In the genomic region with DNA sequence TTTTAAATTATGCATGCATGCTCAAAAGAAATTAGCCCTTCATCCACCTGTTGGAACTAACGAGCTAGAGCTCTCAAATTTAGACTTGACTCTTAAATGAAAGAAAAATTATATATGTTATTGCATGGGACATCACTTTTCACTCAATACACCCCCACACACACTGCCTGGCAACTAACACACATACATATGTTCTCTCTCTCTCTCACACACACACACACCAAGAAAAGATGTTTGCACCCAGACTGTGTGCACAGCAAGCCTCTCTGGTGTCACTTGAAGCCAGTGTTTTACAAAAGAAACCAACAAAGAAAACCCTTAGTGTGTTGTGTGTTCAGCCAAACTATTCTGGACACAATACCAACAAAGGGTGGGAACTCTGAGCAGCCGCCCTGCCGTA, we compare ENCODE assay signal across 10 mouse cellular contexts.
A peak's percentile ranks its signal among the peaks of the same experiment; 100 is the strongest.
DNase-seq lines count a peak whose midpoint lies in the region; ATAC-seq and TF ChIP-seq lines count a peak whose summit lies in the region.
"Had no signal": no experiment of that assay in that cellular context is flagged by ENCODE, and none has a peak within 500 bp of the region (broad histone marks: within the 10 kb centered on the region; RNA-seq: fewer than 3 reads in every experiment).

No protein-coding gene starts in this region.

- no peak overlapping the region for H3K9ac ChIP-seq in stomach, embryonic 16.5 days (ENCODE audit: low read length)
- H3K9ac ChIP-seq in stomach, postnatal 0 days (ENCODE audit: low read length), result no peak overlapping the region
- H3K9ac ChIP-seq in forebrain, embryonic 14.5 days (ENCODE audit: low read length), result no peak overlapping the region
- no peak overlapping the region for H3K9ac ChIP-seq in midbrain, embryonic 12.5 days (replicated peaks)
- H3K9ac ChIP-seq: heart, embryonic 13.5 days; hindbrain, embryonic 15.5 days; limb, embryonic 12.5 days had no signal

- no peak overlapping the region for H3K4me3 ChIP-seq in stomach, embryonic 16.5 days (replicated peaks; ENCODE audit: low read length)
- no peak overlapping the region for H3K4me3 ChIP-seq in stomach, postnatal 0 days (ENCODE audit: low read depth, low read length)
- no peak overlapping the region for H3K4me3 ChIP-seq in forebrain, embryonic 14.5 days (ENCODE audit: low read depth, low read length)
- no peak overlapping the region for H3K4me3 ChIP-seq in midbrain, embryonic 12.5 days
- no peak overlapping the region for H3K4me3 ChIP-seq in left cerebral cortex, adult 2 months
- H3K4me3 ChIP-seq: heart, embryonic 13.5 days; hindbrain, embryonic 15.5 days; limb, embryonic 12.5 days had no signal

- ATAC-seq in stomach, embryonic 16.5 days (ENCODE audit: insufficient read depth, low FRiP score), result no peak
- no peak for ATAC-seq in stomach, postnatal 0 days (ENCODE audit: low FRiP score, low TSS enrichment)
- ATAC-seq in forebrain, embryonic 14.5 days, result peak; percentile 24; the same call in 1 of the 2 replicates
- ATAC-seq in midbrain, embryonic 12.5 days (ENCODE audit: low FRiP score, low read depth), result peak; percentile 48; the same call in 1 of the 2 replicates

- no peak for TF ChIP-seq CTCF in stomach, postnatal 0 days (IDR thresholded peaks at IDR 0.05; ENCODE audit: low read depth)
- no peak for TF ChIP-seq CTCF in left cerebral cortex, adult 2 months (IDR thresholded peaks at IDR 0.05)

- H3K4me1 ChIP-seq in stomach, embryonic 16.5 days (ENCODE audit: control insufficient read depth, insufficient read depth, low read length), result peaks cover 6% of the 10 kb centered on the region; the same call in 1 of the 2 replicates
- no peaks in the 10 kb centered on the region; the same call in 1 of the 2 replicates for H3K4me1 ChIP-seq in stomach, postnatal 0 days (replicated peaks; ENCODE audit: control insufficient read depth, insufficient read depth)
- 0 out of 2 replicates have a peak, but pooled peaks cover 7% of the 10 kb centered on the region for H3K4me1 ChIP-seq in forebrain, embryonic 14.5 days (ENCODE audit: control insufficient read depth, insufficient read depth, low read length)
- peaks cover 13% of the 10 kb centered on the region for H3K4me1 ChIP-seq in midbrain, embryonic 12.5 days

- H3K9me3 ChIP-seq in stomach, embryonic 16.5 days (replicated peaks; ENCODE audit: control insufficient read depth, low read length), result no peaks in the 10 kb centered on the region
- no peaks in the 10 kb centered on the region for H3K9me3 ChIP-seq in stomach, postnatal 0 days (ENCODE audit: control insufficient read depth, low read length)
- no peaks in the 10 kb centered on the region for H3K9me3 ChIP-seq in forebrain, embryonic 14.5 days (replicated peaks; ENCODE audit: control insufficient read depth, low read length)
- no peaks in the 10 kb centered on the region for H3K9me3 ChIP-seq in midbrain, embryonic 12.5 days
- H3K9me3 ChIP-seq: hindbrain, embryonic 15.5 days had no signal

- H3K27me3 ChIP-seq in stomach, embryonic 16.5 days (ENCODE audit: control insufficient read depth, insufficient read depth, low read length), result no peaks in the 10 kb centered on the region
- no peaks in the 10 kb centered on the region for H3K27me3 ChIP-seq in stomach, postnatal 0 days (ENCODE audit: control insufficient read depth, insufficient read depth, low read length)
- H3K27me3 ChIP-seq in forebrain, embryonic 14.5 days (replicated peaks; ENCODE audit: control insufficient read depth, insufficient read depth, low read length), result no peaks in the 10 kb centered on the region
- H3K27me3 ChIP-seq in midbrain, embryonic 12.5 days, result no peaks in the 10 kb centered on the region; the same call in 1 of the 2 replicates
- H3K27me3 ChIP-seq: hindbrain, embryonic 15.5 days; limb, embryonic 12.5 days had no signal

- WGBS in stomach, embryonic 16.5 days, result 80% methylated on average over 3 of the region's 3 CpGs
- 80% methylated on average over 3 of the region's 3 CpGs for WGBS in stomach, postnatal 0 days
- WGBS in forebrain, embryonic 14.5 days, result 21% methylated on average over 3 of the region's 3 CpGs
- 55% methylated on average over 3 of the region's 3 CpGs for WGBS in midbrain, embryonic 12.5 days

- intact Hi-C loops in left cerebral cortex, adult 2 months (cut with DNase I), result loop anchor here (1.0 to 10.0 kb wide), 6 partner anchors 169 to 1124 kb away; no protein-coding TSS in a partner anchor

- no peak for TF ChIP-seq EP300 in stomach, postnatal 0 days (optimal IDR thresholded peaks at IDR 0.05)

- H3K27ac ChIP-seq in stomach, embryonic 16.5 days (ENCODE audit: low read length), result no peak overlapping the region
- H3K27ac ChIP-seq in stomach, postnatal 0 days (replicated peaks), result no peak overlapping the region
- no peak overlapping the region for H3K27ac ChIP-seq in forebrain, embryonic 14.5 days (ENCODE audit: low read depth, low read length)
- H3K27ac ChIP-seq in midbrain, embryonic 12.5 days (replicated peaks), result no peak overlapping the region
- no peak overlapping the region for H3K27ac ChIP-seq in left cerebral cortex, adult 2 months
- H3K27ac ChIP-seq: heart, embryonic 13.5 days; hindbrain, embryonic 15.5 days; limb, embryonic 12.5 days had no signal

- peak overlapping the region; percentile 7; the same call in 1 of the 2 replicates for H3K4me2 ChIP-seq in stomach, embryonic 16.5 days (ENCODE audit: low read depth, low read length)
- no peak overlapping the region for H3K4me2 ChIP-seq in stomach, postnatal 0 days (replicated peaks; ENCODE audit: low read depth)
- H3K4me2 ChIP-seq in forebrain, embryonic 14.5 days (ENCODE audit: low read length), result no peak overlapping the region
- H3K4me2 ChIP-seq in midbrain, embryonic 12.5 days (replicated peaks), result no peak overlapping the region
- H3K4me2 ChIP-seq: heart, embryonic 13.5 days; hindbrain, embryonic 15.5 days; limb, embryonic 12.5 days had no signal

- DNase-seq in stomach, postnatal 0 days (ENCODE audit: low spot score), result no peak
- DNase-seq in forebrain, embryonic 14.5 days (ENCODE audit: low spot score), result no peak
- DNase-seq in spleen, postnatal 10 days (ENCODE audit: low spot score in 2 of 2), result no peak
- DNase-seq in right cerebral cortex, postnatal 14 days, result no peak
- DNase-seq in left cerebral cortex, adult 2 months (ENCODE audit: extremely low spot score in 1 of 2, low spot score in 2 of 2), result no peak

- H3K36me3 ChIP-seq in stomach, embryonic 16.5 days (ENCODE audit: control insufficient read depth, insufficient read depth, low read length), result no peaks in the 10 kb centered on the region
- H3K36me3 ChIP-seq in stomach, postnatal 0 days (ENCODE audit: control insufficient read depth, insufficient read depth, low read length), result no peaks in the 10 kb centered on the region
- H3K36me3 ChIP-seq in forebrain, embryonic 14.5 days (ENCODE audit: control insufficient read depth, insufficient read depth, low read length), result no peaks in the 10 kb centered on the region
- no peaks in the 10 kb centered on the region for H3K36me3 ChIP-seq in midbrain, embryonic 12.5 days
- H3K36me3 ChIP-seq: heart, embryonic 13.5 days; hindbrain, embryonic 15.5 days; limb, embryonic 12.5 days had no signal

Comparison
In these comparisons a context has a peak if more than half of its experiments do, and no peak if none do; other contexts are left out.
1. ATAC-seq: peak in forebrain, embryonic 14.5 days (single experiment) and midbrain, embryonic 12.5 days (single experiment); none in stomach, embryonic 16.5 days (single experiment) and stomach, postnatal 0 days (single experiment).